Mouse (Mus musculus) NIH3T3 (cell line): Measurements from ENCODE around the gene Nolc1.

ENCODE experiments used
- DNase-seq: peaks from one replicate; pipeline ENCODE4 v3.0.0-alpha.2; 2012; ENCODE audit warnings: low read depth

Gene Nolc1

GRCm38 (mm10) chr19:46075616-46076607 lies at the start of gene Nolc1:
TSS of gene Nolc1 (plus strand) at chr19:46075863.
- peak; percentile 99 for DNase-seq

DNA sequence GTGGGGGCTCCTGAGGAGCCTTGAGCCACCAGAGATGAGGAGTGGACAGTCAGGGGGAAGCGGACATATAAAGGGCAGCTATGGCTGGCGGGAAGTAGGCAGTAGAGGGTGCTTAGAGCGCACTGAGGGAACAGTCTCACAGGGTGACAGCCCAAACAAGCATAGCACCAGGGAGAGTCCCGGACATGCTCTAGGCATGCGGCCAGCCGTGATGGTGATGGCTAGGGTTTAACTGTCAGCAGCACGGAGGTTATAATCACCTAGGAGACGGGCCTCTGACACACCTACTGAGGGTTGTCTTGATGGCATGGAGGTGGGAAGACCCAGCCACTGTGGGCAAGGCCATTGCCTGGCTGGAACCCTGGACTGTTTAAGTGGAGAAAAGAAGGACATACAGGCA lies 49.1 kb upstream of the Nolc1 start:
- no peak for DNase-seq

DNA sequence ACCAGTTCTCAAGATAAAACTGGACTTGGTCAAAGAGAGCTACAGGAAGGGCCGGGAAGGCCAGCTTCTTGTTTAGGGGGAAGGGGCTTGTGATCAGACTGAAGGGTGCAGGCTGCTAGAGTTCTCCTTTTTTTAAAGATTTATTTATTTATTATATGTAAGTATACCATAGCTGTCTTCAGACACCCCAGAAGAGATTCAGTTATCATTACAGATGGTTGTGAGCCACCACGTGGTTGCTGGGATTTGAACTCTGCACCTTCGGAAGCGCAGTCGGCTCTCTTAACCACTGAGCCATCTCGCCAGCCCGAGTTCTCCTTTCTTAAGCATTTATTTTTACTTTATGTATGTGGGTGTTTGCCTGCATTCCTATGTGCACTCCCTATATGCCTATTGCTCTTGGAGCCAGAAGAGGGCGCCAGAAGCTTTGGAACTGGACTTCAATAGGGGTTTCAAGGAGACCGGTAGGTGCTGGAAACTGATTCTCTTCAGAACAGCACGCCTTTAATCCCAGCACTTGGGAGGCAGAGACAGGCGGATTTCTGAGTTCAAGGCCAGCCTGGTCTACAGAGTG lies 46.8 kb upstream of the Nolc1 start:
- DNase-seq, result peak; percentile 71

GRCm38 (mm10) chr19:46029652-46030051 lies 46.0 kb upstream of the Nolc1 start:
- DNase-seq, result no peak

- DNase-seq, result no peak
Observed at GRCm38 (mm10) chr19:46030196-46030983, 45.3 kb upstream of the Nolc1 start.

GRCm38 (mm10) chr19:46031689-46032432 lies 43.8 kb upstream of the Nolc1 start:
- no peak for DNase-seq

DNA sequence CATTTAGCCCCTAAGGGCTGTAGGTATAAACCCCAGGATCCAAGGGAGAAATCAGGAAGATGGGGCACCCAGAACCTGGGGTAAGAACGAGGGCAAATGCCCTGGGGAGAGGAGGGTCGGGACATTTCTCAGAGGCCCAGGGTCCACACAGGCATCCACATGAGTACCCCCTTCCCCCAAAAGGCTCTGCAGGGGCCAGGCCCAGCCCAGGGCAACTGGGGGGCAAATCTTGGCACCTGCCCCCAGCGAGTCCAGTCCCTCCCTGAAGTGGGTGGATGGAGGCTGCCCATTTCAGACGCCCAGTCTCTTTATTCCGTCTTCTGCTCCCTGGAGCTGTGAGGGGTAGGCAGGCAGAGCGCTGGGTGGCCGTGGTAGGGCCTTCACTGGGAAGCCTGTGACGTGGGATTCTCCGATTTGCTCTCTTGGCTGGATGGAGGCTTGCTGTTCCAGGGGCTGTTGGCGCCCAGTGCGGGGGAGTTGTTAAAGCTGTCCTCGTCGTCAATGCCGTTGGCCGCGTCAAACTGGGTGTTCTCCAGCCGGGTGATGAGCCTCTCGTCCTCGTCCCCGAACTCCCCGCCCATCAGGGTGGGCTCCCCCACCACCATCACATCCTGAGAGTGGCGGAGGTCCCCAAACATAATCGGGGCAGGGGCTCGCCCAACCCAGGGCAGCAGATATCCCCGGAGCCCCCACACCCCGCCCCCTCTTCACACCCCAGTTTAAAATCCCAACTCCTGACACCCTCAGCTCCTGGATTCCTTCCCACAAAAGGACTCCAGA lies 42.7 kb upstream of the Nolc1 start:
- no peak for DNase-seq

DNA sequence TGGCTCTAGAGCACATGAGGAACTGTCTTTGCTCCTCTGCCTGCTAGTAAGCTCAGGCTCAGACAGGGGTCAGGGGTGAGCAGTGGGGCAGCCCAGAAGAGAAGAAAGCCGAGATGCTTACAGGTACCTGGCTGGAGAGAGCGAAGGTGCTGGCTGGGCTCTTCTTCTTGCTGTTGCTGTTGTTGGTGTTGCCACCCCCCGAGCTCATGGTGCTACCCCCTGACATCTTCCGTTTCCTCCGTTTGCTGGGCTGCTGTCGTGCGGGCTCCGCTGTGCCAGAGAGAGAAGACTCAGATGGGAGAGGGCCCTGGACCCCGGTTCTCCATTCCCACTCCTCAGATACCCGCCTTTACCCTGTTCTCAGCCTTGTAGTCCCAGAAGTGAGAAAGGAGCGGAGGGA lies 41.8 kb upstream of the Nolc1 start:
- no peak for DNase-seq

DNA sequence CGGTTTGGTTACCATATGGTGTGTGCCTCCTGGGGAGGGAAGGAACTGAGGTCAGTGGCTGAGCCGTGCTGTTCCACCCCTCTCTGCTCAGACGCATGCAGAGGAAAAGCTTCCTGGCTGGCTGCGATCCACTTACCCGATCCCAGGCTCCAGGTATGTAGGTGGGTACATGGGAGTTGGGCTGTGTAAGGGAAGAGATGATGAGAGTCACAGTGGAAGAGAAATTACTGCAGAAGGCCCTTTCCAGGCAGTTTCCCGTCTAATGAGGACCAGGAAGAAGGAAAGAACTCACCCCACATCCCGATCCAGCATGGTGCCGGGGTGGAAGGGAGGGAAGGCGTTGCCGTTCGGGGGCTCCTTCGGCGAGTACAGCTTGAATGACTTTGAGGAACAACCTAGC lies 39.7 kb upstream of the Nolc1 start:
- DNase-seq, result no peak

DNA sequence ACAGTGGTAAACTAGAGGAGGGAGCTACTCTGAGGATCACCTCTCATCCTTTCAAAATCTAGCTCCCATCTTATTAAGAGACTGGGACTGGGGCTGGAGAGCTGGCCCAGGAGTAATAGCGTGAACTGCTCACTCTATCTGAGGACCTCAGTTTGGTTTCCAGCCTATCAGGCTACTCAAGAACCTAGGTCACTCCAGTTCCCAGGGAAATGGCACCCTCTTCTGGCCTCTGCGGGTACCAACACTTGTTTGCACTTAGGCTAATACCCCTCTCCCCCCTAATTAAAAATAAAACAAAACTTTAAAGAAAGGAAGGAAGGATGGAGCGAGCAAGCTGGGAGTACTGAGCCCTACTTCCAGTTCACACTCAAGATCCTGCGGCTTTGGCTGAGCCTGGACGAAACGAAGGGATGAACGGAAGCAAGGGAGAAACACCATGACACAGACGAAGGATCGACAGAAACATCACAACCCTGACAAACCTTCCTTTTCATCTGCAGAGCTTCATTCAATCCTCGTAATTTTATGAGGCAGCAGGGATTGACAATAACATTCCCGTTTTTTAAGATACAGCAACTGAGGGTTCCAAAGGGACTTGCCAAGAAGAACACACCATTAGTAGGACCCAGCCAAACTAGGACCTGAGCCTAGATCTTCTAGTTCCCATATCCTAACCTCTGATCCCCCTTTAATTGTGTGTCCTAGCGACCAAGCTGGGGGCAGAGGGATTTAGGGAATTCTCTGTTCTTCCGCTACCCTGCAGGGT lies 39.0 kb upstream of the Nolc1 start:
- peak; percentile 54 for DNase-seq

GRCm38 (mm10) chr19:46037243-46037924 lies 38.3 kb upstream of the Nolc1 start:
- peak; percentile 42 for DNase-seq

DNA sequence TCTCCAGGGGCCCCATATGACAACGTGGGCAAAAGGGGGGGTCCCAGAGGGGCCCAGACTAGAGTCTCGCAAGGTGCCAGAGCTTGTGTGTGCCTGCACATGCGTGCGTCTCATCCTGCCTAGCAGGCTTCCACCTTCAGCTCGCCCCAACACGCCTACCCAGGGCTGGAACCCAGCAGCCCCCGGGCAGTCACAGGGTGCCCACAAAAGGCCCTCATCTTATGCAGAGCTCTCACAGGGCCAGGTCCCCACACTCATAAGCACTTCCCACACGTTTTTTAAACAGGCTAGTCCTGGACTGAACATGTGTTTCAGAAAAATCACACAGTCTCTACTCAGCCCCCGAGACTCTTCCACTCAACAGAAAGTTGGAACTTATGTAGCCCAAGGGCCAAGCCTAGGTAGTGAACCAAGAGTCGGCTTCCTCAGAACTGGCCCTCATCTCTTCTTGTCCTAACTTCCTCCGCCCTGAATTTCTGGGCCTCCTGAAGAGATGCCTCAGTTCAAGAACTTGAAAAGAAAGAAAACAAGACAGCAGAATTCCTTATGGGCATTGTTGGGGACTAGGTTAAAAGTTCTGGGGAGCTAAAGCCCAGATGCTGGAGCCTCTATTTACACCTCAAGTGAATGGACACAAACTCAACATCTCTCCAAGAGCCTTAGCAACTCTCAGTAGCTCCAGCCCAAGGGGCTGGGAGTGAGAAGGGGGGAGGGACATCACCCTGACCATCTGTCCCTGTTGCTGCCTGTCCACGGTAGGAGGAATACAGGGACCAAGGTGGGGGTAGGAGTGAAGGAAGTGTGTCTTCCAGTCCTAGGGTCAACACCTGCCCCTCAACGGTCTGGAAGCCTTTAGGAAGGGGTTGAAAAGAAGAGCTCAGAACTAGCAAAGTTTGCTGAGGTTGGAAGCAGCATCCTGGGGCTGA lies 37.5 kb upstream of the Nolc1 start:
- DNase-seq, result no peak

DNA sequence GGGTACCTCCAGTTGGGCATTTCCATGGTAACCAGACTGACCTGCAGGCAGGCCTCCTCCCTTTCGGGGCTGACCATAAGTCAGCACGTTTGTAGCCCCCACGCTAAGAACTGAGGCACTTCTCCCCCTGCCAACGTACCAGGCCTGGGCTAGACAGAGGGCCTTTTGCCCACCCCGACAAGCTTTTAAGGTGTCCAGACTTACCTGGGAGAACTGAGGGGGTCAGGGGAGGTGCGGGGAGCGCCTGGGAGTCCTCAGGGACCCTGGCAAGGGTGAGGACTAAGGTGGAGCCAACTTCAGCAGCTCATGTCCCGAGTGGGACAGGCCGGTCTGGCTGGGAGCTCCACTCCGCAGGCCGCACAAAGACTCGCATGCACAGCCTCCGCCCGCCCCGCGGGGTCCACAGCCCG lies 36.8 kb upstream of the Nolc1 start:
- peak; percentile 34 for DNase-seq

DNA sequence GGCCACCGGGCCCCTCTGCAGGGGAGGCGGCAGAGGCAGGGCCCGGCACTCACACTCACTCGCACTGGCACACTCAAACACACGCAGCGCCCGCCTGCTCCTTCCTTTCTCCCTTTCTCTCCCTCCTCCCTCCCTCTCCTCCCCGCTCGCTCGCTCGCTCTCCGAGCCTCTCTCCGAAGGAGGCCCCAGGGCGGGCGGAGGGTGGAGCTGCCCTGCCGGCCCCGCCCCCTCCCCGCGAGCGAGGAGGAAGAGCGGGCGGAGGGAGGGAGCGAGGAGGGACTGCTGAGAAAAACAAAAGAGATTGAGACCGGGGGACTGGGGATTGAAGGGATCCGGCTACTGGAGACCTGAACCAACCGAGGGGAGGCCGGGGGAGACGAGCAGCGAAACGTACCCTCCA lies 36.2 kb upstream of the Nolc1 start:
- peak; percentile 97 for DNase-seq

- DNase-seq, result no peak
Observed at GRCm38 (mm10) chr19:46040149-46040902, 35.3 kb upstream of the Nolc1 start.

DNA sequence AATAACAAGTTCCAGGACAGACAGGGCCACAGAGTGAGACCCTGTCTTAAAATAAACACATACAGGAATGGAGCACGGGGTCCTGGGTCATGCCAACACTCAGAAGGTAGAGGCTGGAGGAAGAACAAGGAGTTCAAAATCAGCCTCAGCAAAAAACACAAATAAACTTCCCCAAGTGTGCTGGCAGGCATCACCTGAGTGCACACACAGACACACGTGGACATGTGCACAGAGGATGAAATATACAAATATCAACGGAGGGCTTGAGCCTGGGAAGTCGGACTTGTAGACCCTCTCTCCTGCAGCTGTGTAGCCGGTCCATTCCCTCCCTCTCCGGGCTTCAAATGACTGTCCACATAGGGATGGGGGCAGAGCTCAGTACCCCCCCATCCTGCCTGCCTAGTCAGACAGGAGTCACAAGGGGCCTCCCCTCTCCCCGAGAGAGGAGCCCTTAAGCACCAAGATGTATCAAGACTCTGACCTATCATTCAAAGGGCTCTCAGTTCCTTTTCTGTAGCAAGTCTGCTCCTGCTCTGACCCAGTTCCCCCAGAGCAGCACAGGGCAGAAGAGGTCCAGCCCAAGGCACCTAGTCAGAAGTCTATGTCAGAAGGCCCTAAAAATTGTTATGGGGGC lies 34.2 kb upstream of the Nolc1 start:
- peak; percentile 29 for DNase-seq

- peak; percentile 94 for DNase-seq
Observed at GRCm38 (mm10) chr19:46041933-46042475, 33.7 kb upstream of the Nolc1 start.
